14 mouse cellular contexts compared by ENCODE assay signal in the genomic region with DNA sequence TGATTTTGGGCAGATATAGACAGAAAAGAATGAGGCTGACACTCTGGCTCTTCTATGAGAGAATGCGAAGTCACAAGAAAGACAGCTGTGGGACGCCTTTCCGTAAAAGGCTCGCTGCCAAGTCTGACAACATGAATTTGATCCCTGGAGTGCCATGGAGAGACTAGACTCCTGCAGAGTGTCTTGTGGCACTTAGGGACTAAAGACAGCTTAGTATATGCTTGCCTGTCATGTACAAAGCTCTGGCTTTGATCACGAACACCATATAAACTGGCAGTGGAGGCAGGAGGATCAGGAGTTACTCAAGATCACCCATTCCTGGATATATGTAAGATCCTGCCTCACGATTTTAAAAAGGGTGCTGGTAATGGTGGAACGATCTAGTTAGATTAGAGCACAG. TPM values are rescaled to one million over a fixed set of nuclear protein-coding genes. Genes with fewer than 3 reads are reported as not detected.
DNase-seq lines count a peak whose midpoint lies in the region; ATAC-seq lines count a peak whose summit lies in the region.
"Had no signal": no experiment of that assay in that cellular context is flagged by ENCODE, and none has a peak within 500 bp of the region (broad histone marks: within the 10 kb centered on the region; RNA-seq: fewer than 3 reads in every experiment).

No protein-coding gene starts in this region.

- no peak overlapping the region for H3K27ac ChIP-seq in limb, embryonic 10.5 days
- H3K27ac ChIP-seq: hindbrain, embryonic 14.5 days; liver, embryonic 12.5 days; stomach, embryonic 15.5 days had no signal

- H3K4me1 ChIP-seq in limb, embryonic 10.5 days, result peaks cover 6% of the 10 kb centered on the region; the same call in 1 of the 2 replicates
- H3K4me1 ChIP-seq: liver, embryonic 12.5 days; megakaryocyte, embryonic 14.5 days; stomach, embryonic 15.5 days had no signal

- no peaks in the 10 kb centered on the region for H3K9me3 ChIP-seq in limb, embryonic 10.5 days (replicated peaks)
- H3K9me3 ChIP-seq: liver, embryonic 12.5 days; stomach, embryonic 15.5 days had no signal

- intact Hi-C loops in heart, postnatal 36 days (cut with DNase I), result no loop called here
- intact Hi-C loops in gastrocnemius, postnatal 14 days (cut with DNase I; ENCODE audit: low total_unique reads), result no loop called here

- H3K27me3 ChIP-seq in limb, embryonic 10.5 days (ENCODE audit: low read depth, poor library complexity, severe bottlenecking), result no peaks in the 10 kb centered on the region
- H3K27me3 ChIP-seq: liver, embryonic 12.5 days; stomach, embryonic 15.5 days had no signal

- H3K36me3 ChIP-seq in limb, embryonic 10.5 days, result no peaks in the 10 kb centered on the region
- H3K36me3 ChIP-seq: liver, embryonic 12.5 days; stomach, embryonic 15.5 days had no signal

- 47% methylated on average over 7 of the region's 7 CpGs for WGBS in limb, embryonic 10.5 days

- no peak for ATAC-seq in cerebellum, adult (ENCODE audit: insufficient number of reproducible peaks, low FRiP score, low TSS enrichment)
- ATAC-seq: liver, embryonic 12.5 days had no signal

- peak; percentile 12 to 14 for DNase-seq in heart, adult 18-20 months
- no peak for DNase-seq in heart, postnatal 36 days
- DNase-seq in gastrocnemius, postnatal 14 days, result peak; percentile 29
- peak; percentile 49 for DNase-seq in limb, embryonic 10.5 days (ENCODE audit: low spot score)
- peak; percentile 71 to 86 for DNase-seq in lung, postnatal 4 days
- DNase-seq in spleen, postnatal 4 days (ENCODE audit: low spot score in 2 of 2), result no peak
- DNase-seq: cerebellum, postnatal 14 days; kidney, adult 18-20 months; right cerebral cortex, postnatal 14 days had no signal

- no peak overlapping the region for H3K4me3 ChIP-seq in limb, embryonic 10.5 days
- H3K4me3 ChIP-seq: liver, embryonic 12.5 days; megakaryocyte, embryonic 14.5 days; stomach, embryonic 15.5 days had no signal

RNA-seq across cellular contexts. Expression of gene Stbd1, which starts 25.1 kb away (rescaled TPM):
- total RNA-seq in heart, adult 18-20 months (2021), result 1 to 10 TPM; 2.1 to 2.6 TPM
- 1 to 10 TPM; 1.5 to 1.6 TPM for total RNA-seq in heart, postnatal 36 days (2021)
- 100 to 1,000 TPM in 1 of 2 experiments, 10 to 100 TPM in 1; 84.1 to 108 TPM for total RNA-seq in gastrocnemius, postnatal 14 days (2021)
- 7.9 and 8.6 TPM in 2 replicates for polyA plus RNA-seq in limb, embryonic 10.5 days (2016; fragmentation: Nextera tagmentation; extraction: Ambion mirVana)

RNA-seq across cellular contexts. Expression of gene Ccdc158, which starts 47.2 kb away (rescaled TPM):
- not detected for total RNA-seq in heart, adult 18-20 months (2021)
- total RNA-seq in heart, postnatal 36 days (2021), result not detected
- total RNA-seq in gastrocnemius, postnatal 14 days (2021), result under 1 TPM; 0.08 to 0.18 TPM
- polyA plus RNA-seq in limb, embryonic 10.5 days (2016; fragmentation: Nextera tagmentation; extraction: Ambion mirVana), result 0.45 and 0.62 TPM in 2 replicates

RNA-seq across cellular contexts. Expression of gene Shroom3, which starts 55.3 kb away (rescaled TPM):
- total RNA-seq in heart, adult 18-20 months (2021), result 10 to 100 TPM; 26.3 to 30.0 TPM
- total RNA-seq in heart, postnatal 36 days (2021), result 10 to 100 TPM; 40.0 to 48.9 TPM
- total RNA-seq in gastrocnemius, postnatal 14 days (2021), result 1 to 10 TPM; 1.2 to 1.7 TPM
- 5.0 and 5.3 TPM in 2 replicates for polyA plus RNA-seq in limb, embryonic 10.5 days (2016; fragmentation: Nextera tagmentation; extraction: Ambion mirVana)

Comparison
In these comparisons a context has a peak if more than half of its experiments do, and no peak if none do; other contexts are left out.
1. DNase-seq: peak in heart, adult 18-20 months (2 of 2), gastrocnemius, postnatal 14 days (single experiment), limb, embryonic 10.5 days (single experiment) and lung, postnatal 4 days (2 of 2); none in heart, postnatal 36 days (0 of 2) and spleen, postnatal 4 days (0 of 2).
2. RNA of gene Stbd1, which starts 25.1 kb away (total RNA-seq): 84.1 to 108 TPM in gastrocnemius, postnatal 14 days; 2.1 to 2.6 TPM in heart, adult 18-20 months and 1.5 to 1.6 TPM in heart, postnatal 36 days; every median in the first group is over 10 times any median in the second.
3. RNA of gene Shroom3, which starts 55.3 kb away (total RNA-seq): 40.0 to 48.9 TPM in heart, postnatal 36 days and 26.3 to 30.0 TPM in heart, adult 18-20 months; 1.2 to 1.7 TPM in gastrocnemius, postnatal 14 days; every median in the first group is over 10 times any median in the second.